In the genomic region with DNA sequence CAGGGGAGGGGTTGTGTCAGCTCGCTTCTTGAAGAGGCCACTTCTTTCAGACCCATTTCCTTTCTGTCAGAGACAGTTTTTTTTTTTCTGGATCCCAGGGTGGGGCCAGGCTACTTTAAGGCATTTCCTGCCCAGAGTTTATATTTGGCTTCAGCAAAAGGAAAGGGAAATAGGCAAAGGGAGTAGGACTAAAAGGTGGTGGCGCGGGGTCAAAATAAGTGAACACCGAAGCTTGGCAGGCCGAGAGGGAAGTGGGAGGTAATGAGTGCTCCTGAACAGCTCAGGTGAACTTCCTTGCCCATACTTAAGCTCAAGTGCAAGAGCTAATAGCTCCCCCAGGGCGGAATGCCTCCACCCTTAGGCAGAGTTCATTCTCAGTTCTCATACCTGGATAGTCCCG, we compare ENCODE assay signal across 14 mouse cellular contexts. TPM values are rescaled to one million over a fixed set of nuclear protein-coding genes. Genes with fewer than 3 reads are reported as not detected.
DNase-seq lines count a peak whose midpoint lies in the region; ATAC-seq and TF ChIP-seq lines count a peak whose summit lies in the region.
"Had no signal": no experiment of that assay in that cellular context is flagged by ENCODE, and none has a peak within 500 bp of the region (broad histone marks: within the 10 kb centered on the region; RNA-seq: fewer than 3 reads in every experiment).

No protein-coding gene starts in this region.

- no peak overlapping the region for H3K4me3 ChIP-seq in heart, adult 2 months
- H3K4me3 ChIP-seq in heart, embryonic 10.5 days: no peak overlapping the region
- H3K4me3 ChIP-seq in brown adipose tissue, adult 24 weeks (ENCODE audit: insufficient read depth, low read depth, low read length): no peak overlapping the region; the same call in 1 of the 2 replicates
- no peak overlapping the region for H3K4me3 ChIP-seq in lung, embryonic 14.5 days (ENCODE audit: low read depth, low read length)
- no peak overlapping the region for H3K4me3 ChIP-seq in forebrain, embryonic 12.5 days (replicated peaks)
- no peak overlapping the region for H3K4me3 ChIP-seq in midbrain, embryonic 16.5 days (ENCODE audit: low read depth, low read length)
- H3K4me3 ChIP-seq in neural tube, embryonic 15.5 days (replicated peaks): no peak overlapping the region
- H3K4me3 ChIP-seq: erythroblast, embryonic 14.5 days; heart, embryonic 13.5 days; stomach, embryonic 15.5 days had no signal

- peak; percentile 16; the same call in 1 of the 2 replicates for ATAC-seq in lung, embryonic 14.5 days (ENCODE audit: insufficient read depth)
- ATAC-seq in forebrain, embryonic 12.5 days (ENCODE audit: low FRiP score): no peak
- ATAC-seq in midbrain, embryonic 16.5 days: no peak
- no peak for ATAC-seq in neural tube, embryonic 15.5 days (ENCODE audit: low FRiP score)

- WGBS in heart, adult 2 months: 51% methylated on average over 7 of the region's 7 CpGs
- WGBS in heart, embryonic 10.5 days: 78% methylated on average over 7 of the region's 7 CpGs
- WGBS in lung, embryonic 14.5 days: 48% methylated on average over 7 of the region's 7 CpGs
- WGBS in forebrain, embryonic 12.5 days: 88% methylated on average over 7 of the region's 7 CpGs
- WGBS in midbrain, embryonic 16.5 days: 94% methylated on average over 7 of the region's 7 CpGs
- WGBS in neural tube, embryonic 15.5 days: 87% methylated on average over 7 of the region's 7 CpGs

- TF ChIP-seq EP300 in heart, adult 2 months (IDR thresholded peaks at IDR 0.05; ENCODE audit: insufficient read depth, low read depth, low read length): no peak

- peak overlapping the region; percentile 83 for H3K27ac ChIP-seq in heart, adult 2 months
- H3K27ac ChIP-seq in heart, embryonic 10.5 days: no peak overlapping the region
- H3K27ac ChIP-seq in brown adipose tissue, adult 24 weeks (replicated peaks; ENCODE audit: low read depth, low read length): peak overlapping the region; percentile 91
- no peak overlapping the region for H3K27ac ChIP-seq in lung, embryonic 14.5 days (ENCODE audit: low read depth)
- H3K27ac ChIP-seq in forebrain, embryonic 12.5 days: no peak overlapping the region
- no peak overlapping the region for H3K27ac ChIP-seq in midbrain, embryonic 16.5 days (ENCODE audit: low read length)
- no peak overlapping the region for H3K27ac ChIP-seq in neural tube, embryonic 15.5 days (replicated peaks)
- H3K27ac ChIP-seq: stomach, embryonic 15.5 days had no signal

- H3K27me3 ChIP-seq in heart, adult 2 months (ENCODE audit: control insufficient read depth, insufficient read depth, low read length): no peaks in the 10 kb centered on the region
- peaks cover 28% of the 10 kb centered on the region; the same call in 1 of the 2 replicates for H3K27me3 ChIP-seq in heart, embryonic 10.5 days (ENCODE audit: insufficient read depth, poor library complexity, severe bottlenecking)
- no peaks in the 10 kb centered on the region for H3K27me3 ChIP-seq in lung, embryonic 14.5 days (ENCODE audit: insufficient read depth, low read length)
- H3K27me3 ChIP-seq in forebrain, embryonic 12.5 days: peaks cover 41% of the 10 kb centered on the region
- H3K27me3 ChIP-seq in midbrain, embryonic 16.5 days (ENCODE audit: control insufficient read depth, insufficient read depth, low read depth, low read length): no peaks in the 10 kb centered on the region; the same call in 1 of the 2 replicates
- 0 out of 2 replicates have a peak, but pooled peaks cover 6% of the 10 kb centered on the region for H3K27me3 ChIP-seq in neural tube, embryonic 15.5 days (replicated peaks)
- H3K27me3 ChIP-seq: heart, embryonic 13.5 days had no signal

- peaks cover 24% of the 10 kb centered on the region for H3K36me3 ChIP-seq in heart, adult 2 months (ENCODE audit: control insufficient read depth, insufficient read depth, low read length)
- H3K36me3 ChIP-seq in heart, embryonic 10.5 days: no peaks in the 10 kb centered on the region
- no peaks in the 10 kb centered on the region for H3K36me3 ChIP-seq in lung, embryonic 14.5 days (ENCODE audit: insufficient read depth)
- H3K36me3 ChIP-seq in forebrain, embryonic 12.5 days (replicated peaks): no peaks in the 10 kb centered on the region
- H3K36me3 ChIP-seq in midbrain, embryonic 16.5 days (ENCODE audit: control insufficient read depth, insufficient read depth, low read length): no peaks in the 10 kb centered on the region
- H3K36me3 ChIP-seq in neural tube, embryonic 15.5 days: no peaks in the 10 kb centered on the region
- H3K36me3 ChIP-seq: stomach, embryonic 15.5 days had no signal

- no peak for TF ChIP-seq POLR2A in heart, adult 2 months (IDR thresholded peaks at IDR 0.05; ENCODE audit: insufficient read depth, low read depth, low read length)

- H3K4me1 ChIP-seq in heart, adult 2 months (ENCODE audit: control insufficient read depth, insufficient read depth, low read length): peaks cover 43% of the 10 kb centered on the region
- peaks cover 48% of the 10 kb centered on the region for H3K4me1 ChIP-seq in heart, embryonic 10.5 days
- H3K4me1 ChIP-seq in brown adipose tissue, adult 24 weeks (ENCODE audit: control insufficient read depth, insufficient read depth, insufficient read length, low read length): peaks cover 19% of the 10 kb centered on the region
- H3K4me1 ChIP-seq in lung, embryonic 14.5 days (ENCODE audit: insufficient read depth): no peaks in the 10 kb centered on the region
- H3K4me1 ChIP-seq in forebrain, embryonic 12.5 days: no peaks in the 10 kb centered on the region
- no peaks in the 10 kb centered on the region for H3K4me1 ChIP-seq in midbrain, embryonic 16.5 days (ENCODE audit: control insufficient read depth, insufficient read depth, low read length)
- no peaks in the 10 kb centered on the region for H3K4me1 ChIP-seq in neural tube, embryonic 15.5 days
- H3K4me1 ChIP-seq: stomach, embryonic 15.5 days had no signal

- H3K79me2 ChIP-seq in heart, adult 2 months (replicated peaks; ENCODE audit: control insufficient read depth, insufficient read depth, low read length): no peaks in the 10 kb centered on the region

- H3K9me3 ChIP-seq in heart, embryonic 10.5 days: no peaks in the 10 kb centered on the region
- H3K9me3 ChIP-seq in lung, embryonic 14.5 days (ENCODE audit: low read depth, low read length): no peaks in the 10 kb centered on the region
- H3K9me3 ChIP-seq in forebrain, embryonic 12.5 days: no peaks in the 10 kb centered on the region
- no peaks in the 10 kb centered on the region for H3K9me3 ChIP-seq in midbrain, embryonic 16.5 days (replicated peaks; ENCODE audit: control insufficient read depth, low read length, poor library complexity, severe bottlenecking)
- no peaks in the 10 kb centered on the region for H3K9me3 ChIP-seq in neural tube, embryonic 15.5 days (replicated peaks)
- H3K9me3 ChIP-seq: stomach, embryonic 15.5 days had no signal

- intact Hi-C loops in heart, adult 2 months (cut with DNase I): loop anchor here (5.0 kb wide), 2 partner anchors 150 to 245 kb away; no protein-coding TSS in a partner anchor

- H3K9ac ChIP-seq in heart, adult 2 months (ENCODE audit: low read depth, low read length): no peak overlapping the region
- no peak overlapping the region for H3K9ac ChIP-seq in lung, embryonic 14.5 days
- H3K9ac ChIP-seq in forebrain, embryonic 12.5 days: no peak overlapping the region
- no peak overlapping the region for H3K9ac ChIP-seq in midbrain, embryonic 16.5 days (ENCODE audit: low read depth, low read length)
- H3K9ac ChIP-seq in neural tube, embryonic 15.5 days (replicated peaks): no peak overlapping the region
- H3K9ac ChIP-seq: heart, embryonic 13.5 days; stomach, embryonic 15.5 days had no signal

- peak in 1 of 2 experiments; percentile 59 for DNase-seq in heart, adult 2 months
- no peak for DNase-seq in heart, embryonic 10.5 days (ENCODE audit: low spot score)
- DNase-seq in kidney, adult 8-10 months: peak; percentile 38 to 57
- DNase-seq in lung, embryonic 14.5 days: peak; percentile 49
- DNase-seq: cerebellum, adult 11 months; right cerebral cortex, postnatal 4 days; thymus, postnatal 4 days had no signal

- no peak overlapping the region for H3K4me2 ChIP-seq in lung, embryonic 14.5 days
- H3K4me2 ChIP-seq in forebrain, embryonic 12.5 days: no peak overlapping the region
- H3K4me2 ChIP-seq in midbrain, embryonic 16.5 days (ENCODE audit: low read length): no peak overlapping the region
- H3K4me2 ChIP-seq in neural tube, embryonic 15.5 days: no peak overlapping the region
- H3K4me2 ChIP-seq: heart, embryonic 13.5 days; stomach, embryonic 15.5 days had no signal

- TF ChIP-seq CTCF in heart, adult 2 months (IDR thresholded peaks at IDR 0.05): no peak
- no peak for TF ChIP-seq CTCF in lung, embryonic 14.5 days (IDR thresholded peaks at IDR 0.05; ENCODE audit: low read depth)

RNA-seq across cellular contexts. Expression of gene Stard8, which starts 49.2 kb away (rescaled TPM):
- 10 to 100 TPM; 29.2 to 32.3 TPM for total RNA-seq in heart, adult 2 months (2021)
- polyA plus RNA-seq in heart, adult 2 months (2012; rRNA removed): 36.2 and 50.3 TPM in 2 replicates
- polyA plus RNA-seq in heart, embryonic 10.5 days (2016; fragmentation: Nextera tagmentation; extraction: Ambion mirVana): 19.7 and 23.1 TPM in 2 replicates
- polyA plus RNA-seq in brown adipose tissue, adult 24 weeks (2012; ENCODE audit: insufficient read depth, insufficient read length, missing spikeins): 5.0 and 6.7 TPM in 2 replicates
- polyA plus RNA-seq in lung, embryonic 14.5 days (2014; fragmentation: Nextera tagmentation; extraction: Ambion mirVana): 11.3 and 11.4 TPM in 2 replicates
- 6.2 and 6.9 TPM in 2 replicates for polyA plus RNA-seq in forebrain, embryonic 12.5 days (2016; fragmentation: Nextera tagmentation; extraction: Ambion mirVana)
- 3.8 and 5.1 TPM in 2 replicates for polyA plus RNA-seq in midbrain, embryonic 16.5 days (2015; fragmentation: Nextera tagmentation; extraction: Ambion mirVana)
- polyA plus RNA-seq in neural tube, embryonic 15.5 days (2015; fragmentation: Nextera tagmentation; extraction: Ambion mirVana): 3.8 and 5.0 TPM in 2 replicates

Comparison
In these comparisons a context has a peak if more than half of its experiments do, and no peak if none do; other contexts are left out.
1. H3K27ac ChIP-seq: peak in heart, adult 2 months (single experiment) and brown adipose tissue, adult 24 weeks (single experiment); none in heart, embryonic 10.5 days (single experiment), lung, embryonic 14.5 days (single experiment), forebrain, embryonic 12.5 days (single experiment), midbrain, embryonic 16.5 days (single experiment) and neural tube, embryonic 15.5 days (single experiment).